Mouse (Mus musculus) liver, postnatal 0 days (tissue): Measurements from ENCODE around the gene Gm9887. TPM values are rescaled to one million over a fixed set of nuclear protein-coding genes. Genes with fewer than 3 reads are reported as not detected.

Experiments
- ATAC-seq: fragments of 200-750 bp; cut with Nextera tagmentation; 2 replicates; pipeline ENCODE4 v1.8.0; 2017; ENCODE audit warnings: mild to moderate bottlenecking, moderate library complexity
- DNase-seq: peaks from one replicate; pipeline ENCODE4 v3.0.0-alpha.2; 2016
- H3K27ac ChIP-seq: fragments of 300-500 bp; sonication (generic); 2 replicates; pipeline ENCODE4 v1.5.1; 2014; ENCODE audit warnings: antibody characterized with exemption, moderate library complexity, mild to moderate bottlenecking, low read depth
- H3K27me3 ChIP-seq: fragments of 300-500 bp; sonication (generic); 2 replicates; pipeline ENCODE4 v1.6.1; 2014; ENCODE audit warnings: low read length, control low read depth, mixed read lengths; ENCODE audit not compliant: insufficient read depth
- H3K36me3 ChIP-seq: fragments of 300-500 bp; sonication (generic); replicated peaks from 2 replicates; pipeline ENCODE4 v1.6.1; 2014; ENCODE audit warnings: mild to moderate bottlenecking, control low read depth, low read length, moderate library complexity, mixed read lengths; ENCODE audit not compliant: insufficient read depth
- H3K4me1 ChIP-seq: fragments of 300-500 bp; sonication (generic); 2 replicates; pipeline ENCODE4 v1.6.1; 2014; ENCODE audit warnings: antibody characterized with exemption, mild to moderate bottlenecking, control low read depth; ENCODE audit not compliant: insufficient read depth
- H3K4me2 ChIP-seq: fragments of 300-500 bp; sonication (generic); 2 replicates; pipeline ENCODE4 v1.6.1; 2014; ENCODE audit warnings: low read depth, mild to moderate bottlenecking, low read length, moderate library complexity, mixed read lengths
- H3K4me3 ChIP-seq: fragments of 300-500 bp; sonication (generic); 2 replicates; pipeline ENCODE4 v1.5.1; 2014; ENCODE audit warnings: low read depth, low read length
- H3K9ac ChIP-seq: fragments of 300-500 bp; sonication (generic); replicated peaks from 2 replicates; pipeline ENCODE4 v1.6.1; 2014; ENCODE audit warnings: mild to moderate bottlenecking, moderate library complexity
- H3K9me3 ChIP-seq: fragments of 300-500 bp; sonication (generic); 2 replicates; pipeline ENCODE4 v1.6.1; 2016; ENCODE audit warnings: mild to moderate bottlenecking, control low read depth, low read length, mixed read lengths
- CTCF ChIP-seq: sonication (generic); IDR thresholded peaks from 2 replicates; pipeline ENCODE4 v1.5.1; 2016; ENCODE audit warnings: antibody characterized with exemption, low read depth
- EP300 ChIP-seq: IDR thresholded peaks from 2 replicates; pipeline ENCODE4 v1.6.1; 2016; ENCODE audit warnings: antibody characterized with exemption, low read depth, mild to moderate bottlenecking
- WGBS: fragments of 180-500 bp; shearing (Covaris S2); extraction: QIAGEN DNeasy Blood & Tissue Kit; methylation state at CpG from one replicate; pipeline ENCODE4 v1.1.7; 2014; ENCODE audit not compliant: insufficient replicate concordance; 5-methylcytosine and 5-hydroxymethylcytosine counted together
- polyA plus RNA-seq: library from polyadenylated mRNA; unstranded; fragments of >200 nt; fragmentation: Nextera tagmentation; extraction: Ambion mirVana; gene quantifications from 2 replicates; pipeline ENCODE4 v1.2.1, GENCODE M21; 2015

Gene Gm9887
- polyA plus RNA-seq, 1 experiment from 2014 or later = 1.00 TPM

DNA sequence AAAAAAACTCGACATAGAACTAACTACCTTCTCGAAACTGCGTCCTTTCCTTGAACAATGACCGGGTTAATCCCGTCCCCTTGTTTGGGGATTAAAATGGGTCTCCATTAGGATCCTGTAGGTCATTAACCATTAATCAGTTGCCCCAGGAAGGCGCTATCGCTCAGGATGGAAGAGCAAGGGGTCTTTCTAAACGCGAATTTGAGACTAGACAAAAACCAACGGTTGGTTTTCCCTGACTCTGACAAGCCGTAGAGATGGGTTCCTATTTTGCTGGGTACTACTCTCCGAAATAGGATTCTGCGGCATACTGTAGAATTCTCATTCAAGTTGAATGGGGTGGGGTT, 15.0 kb downstream of the Gm9887 start:
- Histone ChIP-seq H3K36me3 (peaks cover 22% of the 10 kb centered on the region), H3K27ac (peak overlapping the region; percentile 89), H3K4me2 (peak overlapping the region; percentile 85), H3K4me3 (peak overlapping the region; percentile 86), H3K4me1 (peaks cover 6% of the 10 kb centered on the region), H3K27me3 (no peaks in the 10 kb centered on the region), H3K9ac (peak overlapping the region; percentile 92), H3K9me3 (no peaks in the 10 kb centered on the region)
- WGBS = 5% methylated on average over 13 of the region's 13 CpGs
- TF ChIP-seq EP300 (0 out of 2 replicates have a peak, but pooled peaks have one; percentile 60), CTCF (no peak; the same call in 1 of the 2 replicates)
- DNase-seq (no peak), ATAC-seq (no peak)

DNA sequence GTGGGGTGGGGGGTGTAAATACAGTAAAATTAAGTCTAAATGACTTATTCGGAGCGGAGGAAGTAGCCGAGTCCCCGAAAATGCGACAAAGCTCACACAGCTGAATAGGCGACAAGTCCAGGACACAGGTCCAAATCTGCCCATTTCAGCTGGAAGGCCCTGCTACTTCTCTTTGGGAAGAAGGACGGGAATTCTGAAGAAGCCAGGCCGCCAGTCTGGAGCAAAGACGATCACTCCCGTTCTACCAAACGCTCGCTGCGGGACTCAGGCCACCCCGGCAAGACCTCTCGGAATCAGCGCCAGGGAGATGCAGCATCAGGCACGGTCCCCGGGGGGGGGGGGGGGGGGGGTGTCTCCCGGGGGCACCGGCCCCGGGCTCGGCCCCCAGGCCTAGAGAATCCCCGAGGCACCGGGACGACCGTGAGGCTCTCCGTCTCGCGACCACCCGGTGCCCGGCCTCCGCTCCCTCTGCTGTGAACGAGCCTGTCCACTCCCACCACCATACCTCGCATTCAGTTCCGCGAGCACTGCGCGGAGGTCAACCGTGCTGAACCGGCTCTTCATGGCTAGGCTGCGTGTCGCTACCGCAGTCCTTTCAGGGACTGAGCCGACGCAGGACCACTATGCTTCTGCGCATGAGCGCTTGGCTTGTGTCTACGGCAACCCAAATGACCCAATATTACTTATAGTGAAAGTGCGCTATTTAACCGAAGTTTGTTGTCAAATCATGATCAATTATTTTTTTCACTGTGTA, 15.5 kb downstream of the Gm9887 start, which contains the start of gene Nemf:
Nemf (minus strand) TSS at position 620 of the 754 bp plus-strand sequence.
- 0 out of 2 replicates have a peak, but pooled peaks have one; percentile 1 for TF ChIP-seq CTCF
- TF ChIP-seq EP300 = no peak; the same call in 1 of the 2 replicates
- H3K27me3 ChIP-seq = no peaks in the 10 kb centered on the region
- H3K4me2 ChIP-seq = peak within 1 kb of the TSS; percentile 85
- ATAC-seq = peak; percentile 57
- peaks cover 3% of the 10 kb centered on the region; the same call in 1 of the 2 replicates for H3K4me1 ChIP-seq
- no peaks in the 10 kb centered on the region for H3K9me3 ChIP-seq
- peak; percentile 85 for DNase-seq
- peak within 1 kb of the TSS; percentile 92 for H3K9ac ChIP-seq
- under 1% methylated on average over 46 of the region's 50 CpGs for WGBS
- peak within 1 kb of the TSS; percentile 86 for H3K4me3 ChIP-seq
- peak within 1 kb of the TSS; percentile 89 for H3K27ac ChIP-seq
- H3K36me3 ChIP-seq = peaks cover 26% of the 10 kb centered on the region

DNA sequence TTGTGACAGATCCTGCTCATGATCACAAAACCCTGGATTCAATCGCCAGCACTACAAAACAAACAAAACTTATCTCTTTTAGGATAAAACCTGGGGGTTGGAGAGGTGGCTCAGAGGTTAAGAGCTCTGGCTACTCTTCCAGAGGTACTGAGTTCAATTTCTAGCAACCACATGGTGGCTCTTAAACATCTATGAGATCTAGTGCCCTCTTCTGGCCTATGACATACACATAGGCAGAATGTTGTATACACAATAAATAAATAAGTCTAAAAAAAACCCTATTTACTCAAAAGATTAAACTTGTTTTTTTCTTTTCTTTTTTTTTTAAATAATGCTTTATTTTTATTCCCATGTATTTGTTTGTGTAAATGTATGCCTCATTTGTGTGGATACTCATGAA, 20.6 kb downstream of the Gm9887 start:
- no peak overlapping the region for H3K4me3 ChIP-seq
- H3K27me3 ChIP-seq = no peaks in the 10 kb centered on the region
- peaks cover 55% of the 10 kb centered on the region for H3K36me3 ChIP-seq
- no peak for ATAC-seq
- 63% methylated on average over 1 of the region's 1 CpGs for WGBS
- peak; percentile 41 for TF ChIP-seq CTCF
- TF ChIP-seq EP300 = no peak
- no peak for DNase-seq
- H3K27ac ChIP-seq = no peak overlapping the region
- H3K9ac ChIP-seq = no peak overlapping the region
- no peaks in the 10 kb centered on the region for H3K4me1 ChIP-seq
- H3K4me2 ChIP-seq = no peak overlapping the region
- H3K9me3 ChIP-seq = no peaks in the 10 kb centered on the region

DNA sequence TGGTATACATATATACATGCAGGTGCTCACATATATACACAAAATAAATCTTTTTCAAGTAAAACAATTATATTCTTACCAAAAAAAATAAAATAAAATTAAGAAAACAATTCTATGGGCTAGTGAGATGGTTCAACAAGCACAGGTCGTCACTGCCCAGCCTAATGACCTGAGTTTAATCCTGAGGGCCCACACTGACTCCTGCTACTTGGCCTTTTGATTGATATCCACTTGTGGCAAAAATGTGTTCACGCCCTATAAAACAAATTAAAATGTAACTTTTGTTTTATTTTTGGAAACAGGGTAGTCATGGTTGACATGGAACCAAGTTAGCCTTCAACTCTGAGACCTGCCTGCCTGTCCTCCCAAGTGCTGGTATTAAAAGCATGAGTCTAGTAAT, 22.3 kb downstream of the Gm9887 start:
- Histone ChIP-seq H3K27me3 (no peaks in the 10 kb centered on the region), H3K27ac (no peak overlapping the region), H3K9ac (no peak overlapping the region), H3K4me1 (no peaks in the 10 kb centered on the region), H3K36me3 (peaks cover 63% of the 10 kb centered on the region), H3K9me3 (no peaks in the 10 kb centered on the region), H3K4me3 (no peak overlapping the region), H3K4me2 (no peak overlapping the region)
- no peak for TF ChIP-seq CTCF
- no peak for ATAC-seq
- WGBS = 82% methylated on average over 2 of the region's 2 CpGs
- DNase-seq = no peak

DNA sequence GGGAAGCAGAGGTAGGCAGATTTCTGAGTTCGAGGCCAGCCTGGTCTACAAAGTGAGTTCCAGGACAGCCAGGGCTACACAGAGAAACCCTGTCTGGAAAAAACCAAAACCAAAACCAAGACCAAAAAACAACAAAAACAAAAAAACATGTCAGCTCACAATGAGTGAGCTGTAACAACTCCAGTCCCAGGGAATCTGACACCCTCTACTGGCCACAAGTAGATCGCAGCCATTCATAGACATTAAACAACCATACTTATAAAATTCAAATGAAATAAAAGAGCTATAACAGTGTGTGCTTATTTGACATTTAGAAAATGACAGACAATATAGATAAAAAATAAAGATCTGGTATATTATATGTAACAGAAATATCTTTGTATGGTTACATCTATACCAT, 38.7 kb downstream of the Gm9887 start:
- TF ChIP-seq CTCF (peak; percentile 81), EP300 (no peak)
- Histone ChIP-seq H3K4me3 (no peak overlapping the region), H3K9ac (no peak overlapping the region), H3K4me1 (no peaks in the 10 kb centered on the region), H3K9me3 (no peaks in the 10 kb centered on the region), H3K27me3 (no peaks in the 10 kb centered on the region), H3K27ac (no peak overlapping the region), H3K36me3 (peaks cover 54% of the 10 kb centered on the region), H3K4me2 (no peak overlapping the region)
- WGBS = 88% methylated on average over 2 of the region's 2 CpGs
- DNase-seq (peak; percentile 48), ATAC-seq (no peak)

DNA sequence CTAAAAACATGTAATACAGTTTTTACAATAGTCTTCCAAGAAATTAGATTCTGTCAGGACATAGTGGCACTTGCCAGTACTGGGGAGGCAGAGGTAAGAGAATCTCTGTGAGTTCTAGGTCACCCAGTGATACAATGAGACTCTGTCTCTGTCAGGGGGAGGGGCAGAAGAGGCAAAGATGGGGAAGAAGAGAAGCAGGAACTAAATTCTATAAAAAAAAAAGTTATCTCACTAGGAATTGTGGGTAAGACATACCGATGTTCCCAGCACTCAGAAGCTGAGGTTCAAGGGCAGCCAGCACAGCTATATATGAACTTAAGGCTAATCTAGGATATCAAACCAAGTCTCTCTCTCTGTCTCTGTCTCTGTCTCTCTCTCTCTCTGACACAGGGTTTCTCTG, 40.1 kb downstream of the Gm9887 start:
- no peak for TF ChIP-seq CTCF
- TF ChIP-seq EP300 = no peak
- Histone ChIP-seq H3K27me3 (no peaks in the 10 kb centered on the region), H3K9ac (no peak overlapping the region), H3K27ac (peak overlapping the region; percentile 51; the same call in 1 of the 2 replicates), H3K4me3 (no peak overlapping the region), H3K4me1 (no peaks in the 10 kb centered on the region), H3K36me3 (peaks cover 55% of the 10 kb centered on the region), H3K9me3 (no peaks in the 10 kb centered on the region), H3K4me2 (no peak overlapping the region)
- ATAC-seq = no peak
- WGBS = 77% methylated on average over 1 of the region's 1 CpGs
- DNase-seq = no peak
